Mouse (Mus musculus): ENCODE results near the gene Slc38a3.

Slc38a3 gene

DNA sequence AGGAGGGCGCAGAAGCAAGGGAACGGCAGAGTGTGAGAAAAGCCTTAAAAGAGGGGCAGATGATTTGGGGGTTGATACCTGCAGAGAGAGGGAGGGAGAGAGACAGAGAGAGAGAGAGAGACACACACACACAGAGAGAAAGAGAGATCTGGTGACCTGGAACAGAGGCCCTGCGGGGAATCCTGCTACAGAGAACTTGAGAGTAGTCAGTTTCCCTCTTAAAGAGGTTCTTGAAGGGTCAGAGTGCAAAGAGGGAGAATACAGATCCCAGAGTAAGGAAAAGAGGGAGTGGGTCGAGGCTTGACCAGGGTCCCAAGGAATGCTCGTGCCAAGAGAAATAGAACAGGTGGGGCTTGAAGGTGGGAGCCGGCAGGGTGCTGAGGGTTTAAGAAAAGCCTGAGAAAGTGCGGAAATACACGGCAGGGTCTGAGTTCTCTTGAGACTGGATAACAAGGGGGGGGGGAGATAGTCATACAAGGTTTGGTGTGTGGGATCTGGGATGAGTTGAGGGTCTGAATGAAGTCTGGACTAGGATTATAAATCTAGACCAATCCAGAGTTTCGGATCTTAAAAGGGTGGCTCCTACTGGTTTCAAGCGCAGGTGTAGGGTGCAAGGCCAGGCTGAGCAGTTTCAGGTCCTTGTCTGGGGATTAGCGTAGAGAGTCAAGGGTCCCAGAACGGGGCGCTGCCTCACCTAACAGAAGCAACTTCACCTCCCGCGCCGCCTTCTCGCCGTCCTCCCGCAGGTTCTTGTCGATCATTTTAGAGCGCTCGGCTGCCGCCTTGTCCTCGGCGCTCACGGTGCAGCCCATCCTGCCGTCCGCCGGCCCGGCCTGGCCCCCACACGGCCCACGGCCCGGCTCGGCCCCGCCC is 34.7 kb downstream of the Slc38a3 start:
- DNase-seq (ENCODE audit: low spot score), result no peak

DNA sequence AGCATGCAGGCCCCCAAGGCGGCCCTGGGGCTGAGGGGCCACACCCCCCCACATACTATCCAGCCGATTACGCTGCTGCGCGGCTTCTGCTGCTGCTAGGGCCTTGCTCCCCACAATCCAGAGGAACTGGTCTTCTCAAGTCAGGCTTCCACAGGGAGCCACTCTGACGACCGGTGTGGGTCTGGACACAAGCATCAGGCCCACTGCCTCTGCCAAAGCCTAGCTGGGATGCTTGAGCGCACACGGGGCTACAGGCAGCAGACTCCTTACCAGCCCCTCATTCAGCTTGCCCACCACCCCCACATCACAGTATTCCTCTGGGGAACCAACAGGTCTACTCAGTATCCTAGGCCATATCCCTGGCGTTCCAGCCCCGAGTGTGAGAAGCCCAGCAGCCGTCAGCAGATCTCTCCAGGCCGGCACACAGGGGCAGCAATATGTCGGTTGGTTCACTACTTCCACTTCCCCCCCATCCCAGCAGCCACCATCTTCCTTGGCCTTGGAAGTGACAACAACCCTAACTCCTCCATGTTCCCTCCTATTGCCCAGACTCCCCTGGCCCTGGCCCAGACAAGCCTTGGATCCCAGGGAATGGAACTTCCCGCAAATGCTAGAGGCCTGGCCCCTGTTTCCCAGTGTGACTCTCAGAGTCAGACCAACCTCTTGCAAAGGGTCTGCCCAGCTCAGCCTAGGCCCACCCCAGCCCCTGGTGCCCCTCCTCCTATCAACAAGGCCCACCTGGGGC is 35.5 kb downstream of the Slc38a3 start:
- no peak for DNase-seq (ENCODE audit: low spot score)

DNA sequence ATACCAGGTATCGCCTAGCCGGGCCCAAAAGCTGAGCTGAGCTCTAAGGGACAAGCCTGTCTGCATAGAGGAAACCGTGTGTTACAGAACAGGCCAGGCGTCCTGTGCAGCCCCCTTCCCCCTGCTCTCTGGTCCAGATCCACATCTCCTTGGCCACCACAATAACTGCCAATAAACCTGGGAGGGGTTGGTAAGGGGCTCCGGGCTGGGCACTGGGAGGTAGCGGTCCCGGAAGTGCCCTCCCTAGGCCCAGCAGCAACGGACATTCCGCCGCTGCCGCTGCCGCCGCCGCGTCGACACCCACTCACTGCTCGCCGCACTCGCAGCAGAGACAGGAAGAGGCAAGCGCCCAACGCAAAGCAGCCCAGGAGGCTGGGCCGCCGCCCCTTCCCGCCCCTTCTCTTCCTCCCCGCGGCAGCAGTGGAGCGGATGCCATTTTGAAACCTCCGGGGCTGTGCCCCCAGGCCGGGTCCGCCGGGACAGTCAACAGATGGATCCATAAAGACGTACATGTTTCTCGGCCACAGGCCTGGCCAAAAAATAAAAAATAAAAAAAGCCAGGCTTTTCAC is 36.2 kb downstream of the Slc38a3 start:
- peak; percentile 90 for DNase-seq (ENCODE audit: low spot score)

DNA sequence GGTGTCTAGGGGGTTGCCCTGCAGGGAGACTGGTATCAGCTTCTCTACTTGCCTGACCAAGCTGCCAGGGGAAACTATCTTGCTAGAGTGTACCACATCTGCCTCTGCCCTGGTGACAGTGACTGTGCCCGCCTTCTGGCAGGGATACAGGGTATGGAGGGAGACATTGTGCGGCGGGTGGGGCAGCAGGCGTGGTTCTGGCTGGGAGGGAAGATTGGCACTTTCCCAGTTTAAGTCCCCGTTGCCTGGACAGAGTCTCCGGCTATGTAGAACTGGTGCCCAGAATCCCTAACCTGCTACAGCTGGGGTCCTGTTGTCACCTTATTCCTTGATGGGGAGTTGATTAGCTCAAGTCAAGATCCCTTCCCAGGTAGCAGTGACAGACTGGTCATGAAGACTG is 36.9 kb downstream of the Slc38a3 start:
- DNase-seq (ENCODE audit: low spot score), result peak; percentile 78

DNA sequence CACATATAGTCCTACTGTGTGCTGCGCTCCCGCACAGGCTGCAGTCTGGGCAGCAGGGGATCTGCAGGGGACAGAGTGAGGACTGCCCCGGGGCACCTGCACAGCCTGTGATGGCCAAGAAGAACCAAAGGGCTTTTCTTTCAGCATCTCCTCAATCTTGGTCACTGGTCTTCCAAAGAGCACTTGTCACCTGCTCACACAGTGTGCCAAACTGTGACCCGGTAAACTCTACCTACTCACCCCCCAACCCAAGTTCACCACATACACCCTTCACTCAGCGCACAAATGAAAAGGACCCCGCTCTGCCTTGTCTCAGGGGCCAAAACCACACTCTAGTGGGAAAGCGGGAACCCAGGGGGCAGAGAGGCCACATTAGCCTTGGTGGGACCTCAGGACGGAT is 37.5 kb downstream of the Slc38a3 start:
- no peak for DNase-seq (ENCODE audit: low spot score)

DNA sequence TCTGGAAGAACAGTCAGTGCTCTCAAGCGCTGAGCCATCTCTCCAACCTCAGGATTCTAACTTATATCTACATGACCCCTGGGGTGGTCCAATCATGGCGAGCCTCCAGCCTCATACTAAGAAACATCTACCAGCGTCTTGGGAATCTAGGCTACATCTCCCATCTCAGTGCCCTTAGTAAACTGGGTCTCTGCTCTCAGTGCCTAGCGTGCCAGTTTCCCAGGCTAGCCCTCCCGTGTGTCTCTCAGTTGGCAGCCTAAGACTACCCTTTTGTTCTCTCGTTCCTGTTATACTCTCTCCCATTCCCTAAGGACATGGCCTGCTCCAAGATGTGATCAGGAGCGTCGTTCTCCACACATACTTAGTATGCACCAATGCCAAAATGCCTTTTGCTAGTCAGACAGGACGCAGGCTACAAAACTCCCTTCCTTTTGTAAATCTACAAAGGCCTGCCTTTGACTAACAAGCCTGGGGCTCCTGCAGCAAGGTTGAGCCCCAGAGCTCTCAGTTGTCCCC is 38.0 kb downstream of the Slc38a3 start:
- no peak for DNase-seq (ENCODE audit: low spot score)

DNA sequence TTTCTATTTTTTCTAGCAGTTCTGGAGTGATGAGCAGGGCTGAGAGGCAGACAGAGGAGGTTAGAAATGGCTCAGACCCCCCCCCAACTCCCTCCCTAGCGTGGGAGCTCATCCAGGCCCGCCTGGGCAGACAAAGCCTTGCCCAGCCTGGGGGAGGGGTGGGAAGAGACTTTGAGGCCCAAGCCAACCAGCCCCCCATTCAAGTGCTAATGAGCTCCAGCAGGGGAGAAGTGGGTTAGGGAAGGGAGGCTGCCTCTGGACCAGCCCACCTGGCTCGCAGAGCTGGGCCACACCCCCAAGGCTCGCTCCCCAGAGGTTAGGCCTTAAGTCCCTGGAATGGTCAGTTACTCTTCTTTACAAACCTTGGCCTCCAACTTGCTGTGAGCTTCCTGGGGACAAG is 38.8 kb downstream of the Slc38a3 start:
- no peak for DNase-seq (ENCODE audit: low spot score)

DNA sequence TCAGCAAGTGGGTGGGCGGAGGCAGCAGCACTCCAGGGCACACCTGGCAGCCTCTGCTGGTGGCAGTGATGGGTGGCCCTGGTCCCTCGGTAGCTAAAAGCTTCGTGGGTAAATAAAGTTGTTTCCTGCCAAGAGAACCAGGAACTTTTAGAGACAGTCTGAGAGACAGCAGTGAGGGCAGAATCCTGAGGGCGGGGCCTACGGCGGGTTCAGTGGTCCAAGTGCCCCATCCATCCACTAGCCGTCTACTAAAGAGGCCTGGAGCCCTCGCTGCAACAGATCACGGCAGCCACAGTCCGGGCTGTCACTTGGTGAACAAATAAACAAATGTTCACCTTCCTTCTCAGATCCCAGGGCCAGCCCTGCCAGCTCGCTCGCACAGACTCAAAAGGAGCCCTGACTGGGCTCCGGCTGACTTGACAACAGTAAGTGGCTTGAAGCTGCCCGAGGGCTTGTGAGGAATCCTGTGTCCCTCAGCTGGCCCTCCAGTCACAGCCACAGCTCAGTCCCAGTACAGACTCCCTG is 39.4 kb downstream of the Slc38a3 start:
- no peak for DNase-seq (ENCODE audit: low spot score)

DNA sequence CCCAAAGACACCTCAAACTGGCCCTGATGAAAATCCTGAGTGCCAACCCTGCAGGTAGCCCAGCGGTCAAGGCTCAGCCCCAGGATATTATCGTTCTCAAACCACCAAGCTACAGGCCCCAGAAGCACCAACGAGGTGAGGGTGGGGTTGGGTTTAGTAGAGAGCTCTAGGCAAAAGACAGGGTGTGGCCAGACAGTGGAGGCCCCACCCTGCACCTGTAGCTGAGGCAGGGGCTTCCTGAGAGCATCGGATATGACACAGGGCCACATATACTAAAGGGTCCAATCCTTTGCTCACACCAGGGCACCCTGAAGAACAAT is 40.0 kb downstream of the Slc38a3 start:
- DNase-seq (ENCODE audit: low spot score), result no peak

DNA sequence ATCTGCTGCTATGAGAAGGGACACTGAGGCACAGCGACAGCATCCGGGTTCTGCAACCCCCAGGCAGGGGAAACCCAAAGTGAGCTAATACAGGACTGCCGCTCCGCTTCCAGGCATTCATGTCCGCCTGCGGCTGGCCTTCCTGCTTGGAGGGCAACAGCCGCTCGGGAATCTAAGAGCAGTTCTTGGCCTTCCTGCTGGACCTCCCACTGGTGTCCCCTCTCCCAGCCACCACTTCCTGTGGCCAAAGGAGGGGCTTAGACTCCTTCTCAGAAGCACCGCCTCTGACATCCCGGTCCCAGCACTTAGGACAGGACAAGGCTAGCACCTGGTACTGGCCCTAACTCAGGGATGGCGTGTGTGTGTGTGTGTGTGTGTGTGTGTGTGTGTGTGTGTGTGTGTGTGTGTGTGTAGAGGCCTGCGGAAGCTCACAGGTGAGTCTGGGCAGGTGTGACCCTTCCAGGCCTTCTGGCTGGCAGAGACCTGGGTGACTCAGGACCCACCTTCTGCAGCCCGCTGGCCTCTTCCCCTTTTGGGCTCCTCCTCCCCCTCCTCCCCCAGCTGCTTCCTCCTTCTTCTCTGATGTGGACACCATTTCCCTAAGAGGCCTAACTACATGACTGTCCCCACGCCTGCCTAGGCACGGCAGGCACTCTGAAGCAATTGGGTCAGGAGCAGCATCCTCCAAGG is 40.5 kb downstream of the Slc38a3 start:
- DNase-seq (ENCODE audit: low spot score), result no peak

DNA sequence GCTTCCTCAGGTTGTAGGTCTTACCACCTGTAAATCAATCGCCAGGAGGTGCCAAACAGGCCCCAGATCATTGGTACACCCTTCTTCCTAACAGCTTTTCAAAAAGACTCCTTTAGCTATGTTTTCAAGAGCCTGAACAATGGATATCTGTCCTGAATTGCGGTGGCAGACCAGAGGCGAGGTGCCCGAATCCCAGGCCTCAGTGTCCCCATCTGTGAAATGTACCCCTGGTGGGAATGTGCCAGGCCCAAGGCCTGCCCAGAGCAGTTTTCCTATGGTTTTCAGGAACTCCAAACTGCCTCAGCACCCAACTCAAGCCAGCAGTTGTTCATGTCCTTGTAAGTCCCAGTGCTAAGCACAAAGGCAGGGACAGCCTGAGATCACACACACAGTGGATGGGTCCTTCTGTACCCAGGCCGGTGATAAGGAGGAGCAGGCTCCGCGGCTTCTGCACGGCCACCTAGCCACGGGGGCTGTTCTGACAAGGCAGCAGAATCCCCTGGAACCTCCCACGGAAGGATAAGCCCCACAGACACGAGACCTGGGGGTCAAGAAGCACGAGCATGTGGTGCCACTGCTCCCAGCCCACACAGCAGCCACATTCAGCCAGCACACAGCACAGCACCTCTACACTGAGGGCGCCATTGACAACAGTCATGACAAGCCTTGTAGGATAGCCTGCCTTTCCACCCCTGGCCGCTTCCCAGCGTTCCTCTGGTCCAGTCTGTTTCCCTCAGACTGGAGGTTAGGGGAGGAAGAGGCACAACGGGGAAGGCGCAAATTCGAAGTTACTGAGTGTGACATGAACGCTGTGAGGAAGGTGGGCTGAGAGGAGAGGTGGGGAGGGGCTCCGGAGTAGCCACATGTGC is 41.7 kb downstream of the Slc38a3 start:
- no peak for DNase-seq (ENCODE audit: low spot score)

DNA sequence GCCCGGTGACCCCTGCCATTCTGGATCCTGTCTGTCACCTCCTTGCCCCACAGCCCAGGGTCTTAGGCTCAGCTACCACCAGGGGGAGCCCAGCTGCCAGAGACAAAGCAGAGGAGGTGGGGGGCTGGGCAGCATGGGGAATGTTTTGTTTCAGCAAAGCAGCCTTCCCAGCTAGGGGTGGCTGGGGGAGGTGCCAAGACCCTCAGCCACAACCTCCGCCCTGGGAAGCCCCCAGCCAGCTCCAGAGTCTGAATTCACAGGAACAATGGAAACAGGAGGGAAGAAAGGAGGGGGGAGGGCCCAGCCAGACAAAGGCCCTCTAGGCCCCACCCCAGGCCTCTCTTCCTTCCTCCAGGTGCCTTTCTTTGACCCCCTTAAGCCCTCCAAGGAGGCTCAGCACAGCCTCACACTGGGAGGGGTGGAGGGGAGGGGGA is 42.5 kb downstream of the Slc38a3 start:
- peak; percentile 88 for DNase-seq (ENCODE audit: low spot score)

DNA sequence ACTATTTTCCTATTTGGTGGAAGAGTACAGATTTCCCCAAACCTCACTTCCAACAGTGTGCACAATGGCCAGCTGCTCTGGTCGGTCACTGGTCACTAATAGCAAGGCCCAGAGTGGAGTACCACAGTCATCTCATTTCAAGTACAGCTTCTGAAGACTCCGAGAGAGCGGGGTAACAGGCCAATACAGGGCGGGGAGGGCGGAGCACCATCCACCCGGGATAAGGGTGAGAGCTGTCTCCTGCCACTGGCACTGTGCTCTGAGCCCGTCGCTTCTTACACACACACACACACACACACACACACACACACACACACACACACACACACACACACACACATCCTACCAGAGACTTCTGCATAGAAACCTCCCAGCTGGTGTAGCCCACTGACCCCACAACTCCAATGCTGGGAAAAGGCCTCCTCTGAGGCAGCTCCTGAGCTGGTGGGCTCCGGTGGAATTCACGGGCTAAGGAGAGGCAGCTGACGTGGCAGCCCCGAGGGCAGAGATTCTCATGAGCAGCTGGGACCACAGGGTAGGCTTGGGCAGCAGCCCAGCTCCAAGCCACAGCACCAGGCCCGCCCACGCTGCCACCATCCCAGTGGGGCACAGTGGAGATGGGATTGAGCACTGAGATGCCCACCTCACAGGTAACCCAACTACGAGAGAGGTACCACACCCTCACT is 43.0 kb downstream of the Slc38a3 start:
- DNase-seq (ENCODE audit: low spot score), result no peak

DNA sequence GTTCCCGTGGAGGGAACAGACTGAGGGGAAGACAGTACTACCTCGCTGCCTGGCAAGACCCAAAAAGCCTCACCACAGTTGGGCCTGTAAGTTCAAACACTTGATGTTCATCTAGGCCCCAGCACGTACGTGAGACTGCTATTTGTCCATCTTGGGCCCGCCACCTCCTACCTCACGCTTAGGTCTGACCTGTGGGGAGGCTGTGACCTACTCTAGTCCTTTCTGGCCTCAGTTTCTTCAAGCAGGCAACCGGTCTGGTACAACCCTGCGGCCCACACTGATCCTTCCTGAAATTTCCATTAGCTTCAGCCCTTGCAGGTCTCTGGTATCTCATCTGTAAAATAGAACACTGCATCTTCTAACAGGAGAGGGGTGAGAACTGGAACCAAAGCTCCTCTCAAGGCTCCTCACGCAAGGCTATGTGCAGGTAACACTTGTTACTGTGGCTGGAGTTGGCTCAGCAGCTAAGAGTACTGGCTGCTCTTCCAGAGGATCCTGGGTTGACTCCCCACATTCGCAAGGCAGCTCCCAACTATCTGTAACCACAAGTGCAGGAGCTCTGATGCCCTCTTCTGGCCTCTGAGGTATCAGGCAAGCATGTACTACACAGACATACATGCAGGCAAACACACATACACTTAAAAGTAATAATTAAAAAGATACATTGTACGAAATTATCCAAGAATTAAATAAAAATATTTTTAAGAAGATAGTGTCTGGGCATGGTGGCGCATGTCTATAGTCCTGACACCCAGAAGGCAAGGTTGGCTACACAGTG is 43.8 kb downstream of the Slc38a3 start:
- no peak for DNase-seq (ENCODE audit: low spot score)

DNA sequence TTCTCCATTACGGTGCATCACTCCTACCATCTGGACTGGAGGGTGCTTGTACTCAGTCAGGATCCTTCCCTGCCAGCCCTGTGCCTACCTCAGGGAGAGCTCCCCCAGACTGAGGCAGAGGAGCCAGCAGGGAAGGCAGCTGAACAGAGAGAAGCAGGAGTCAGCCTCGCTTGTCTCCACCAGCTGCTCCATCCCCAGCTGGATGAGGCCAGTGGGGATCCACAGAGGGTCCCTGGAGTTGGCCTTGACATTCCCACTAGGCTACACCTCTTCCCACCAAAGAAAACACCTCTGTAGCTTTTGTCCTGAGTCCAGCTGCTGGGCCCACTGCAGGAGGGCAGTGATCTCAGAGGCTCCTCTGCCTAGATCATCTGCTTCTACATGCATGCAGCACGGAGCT is 44.4 kb downstream of the Slc38a3 start:
- no peak for DNase-seq (ENCODE audit: low spot score)

DNA sequence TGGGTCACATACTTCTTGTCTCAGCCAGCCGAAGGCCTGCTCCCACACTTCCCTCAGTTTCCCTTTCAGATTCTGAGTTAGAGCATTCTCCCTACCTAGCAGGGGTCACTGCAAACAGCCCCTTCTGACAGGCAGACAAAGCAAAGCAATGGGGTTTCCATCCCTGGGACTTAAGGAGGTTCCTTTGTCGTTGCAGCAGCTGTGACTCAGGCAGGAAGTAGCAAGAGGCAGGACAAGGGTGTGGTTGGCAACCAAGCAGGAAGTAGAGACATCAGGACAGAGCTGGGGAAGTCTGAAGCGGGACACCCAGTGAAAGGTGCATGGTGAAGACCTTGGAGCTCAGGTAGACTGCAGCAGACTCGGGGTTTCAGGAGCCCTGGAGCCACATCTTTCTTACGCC is 44.8 kb downstream of the Slc38a3 start:
- DNase-seq (ENCODE audit: low spot score), result peak; percentile 81

DNA sequence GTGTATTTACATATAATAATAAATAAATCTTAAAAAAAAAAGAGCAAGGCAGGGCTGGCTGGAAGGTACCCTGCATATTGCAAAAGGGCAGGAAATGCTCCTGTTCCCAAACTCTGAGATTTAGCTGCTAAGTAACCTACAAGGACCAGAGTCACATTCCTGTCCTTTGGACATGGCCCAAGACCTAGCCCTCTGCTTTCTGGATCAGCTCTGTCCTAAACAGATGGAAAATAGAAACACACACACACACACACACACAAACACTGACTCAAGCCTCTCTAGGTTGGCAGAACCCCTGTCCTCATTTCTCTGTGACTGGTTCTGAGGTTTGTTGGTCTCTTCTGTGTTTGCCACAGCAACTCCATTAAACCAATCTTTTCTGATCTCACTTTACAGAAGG is 48.4 kb downstream of the Slc38a3 start:
- no peak for DNase-seq (ENCODE audit: low spot score)

DNA sequence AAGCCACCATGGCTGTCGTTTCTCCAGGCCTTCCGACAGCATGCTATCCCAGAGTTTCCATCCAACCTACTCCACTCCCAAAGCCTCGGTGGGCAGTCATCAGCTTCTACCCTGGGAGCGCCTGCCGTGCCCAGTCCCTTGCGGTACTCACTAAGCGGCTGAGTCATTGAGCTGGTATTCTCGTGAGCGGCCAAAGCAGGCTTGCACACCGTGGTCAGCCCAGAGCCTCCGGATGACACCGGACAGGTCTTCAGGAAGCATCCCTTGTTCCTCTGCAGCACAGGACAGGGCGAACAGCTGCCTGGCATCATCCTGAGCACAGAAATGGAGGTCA is 49.8 kb downstream of the Slc38a3 start:
- no peak for DNase-seq (ENCODE audit: low spot score)

DNA sequence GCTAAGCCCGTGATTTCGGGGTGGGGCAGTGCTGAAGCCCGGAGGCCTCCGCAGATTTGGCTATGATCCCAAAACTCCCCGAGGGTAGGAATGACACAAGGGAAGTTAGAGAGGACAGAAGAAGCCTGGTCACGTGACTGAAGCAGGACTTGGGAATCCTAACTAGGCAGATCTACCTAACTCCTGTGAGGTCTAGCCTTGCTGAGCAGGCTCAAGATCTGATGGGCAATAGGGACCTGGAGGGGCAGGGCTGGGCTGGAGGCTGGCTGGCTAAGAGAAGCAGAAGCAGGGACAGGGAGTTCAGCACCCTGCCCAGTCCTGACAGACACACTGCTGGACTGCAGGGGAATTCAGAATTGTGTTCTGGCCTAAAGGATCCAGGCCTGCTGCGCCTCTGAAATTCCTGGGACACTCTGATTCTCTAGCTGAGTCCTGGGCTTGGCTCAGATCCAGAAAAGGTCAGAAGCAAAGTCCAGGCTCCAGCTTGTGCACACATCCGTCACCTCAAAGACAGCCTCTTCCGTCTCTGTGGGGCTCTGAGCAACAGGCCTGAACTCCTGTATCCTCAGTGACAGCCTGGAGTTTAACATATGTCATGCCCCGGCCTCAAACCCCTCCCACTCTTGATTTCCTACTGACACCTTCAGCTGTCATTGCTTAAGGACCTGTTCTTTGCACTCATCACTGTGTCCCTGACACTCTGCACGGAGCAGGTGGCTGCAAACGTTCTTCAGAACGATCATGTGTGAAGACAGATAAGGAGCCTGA is 50.4 kb downstream of the Slc38a3 start:
- peak; percentile 68 for DNase-seq (ENCODE audit: low spot score)
